Mouse (Mus musculus) monocyte, adult 5-6 weeks (primary cell): ENCODE measurements around the gene Gm42742. TPM values are rescaled to one million over a fixed set of nuclear protein-coding genes. Genes with fewer than 3 reads are reported as not detected.

Experiments used
- ATAC-seq: fragments of 153-309, 156-312 bp; replicated peaks from 2 replicates; pipeline ENCODE4 v1.8.0; 2017; ENCODE audit warnings: mild to moderate bottlenecking; ENCODE audit not compliant: low TSS enrichment, insufficient number of reproducible peaks, severe bottlenecking, poor library complexity, low FRiP score
- total RNA-seq: library from RNA; stranded (forward); fragments of 200-1000, 200-491, 200-594 nt; gene quantifications from 3 replicates; pipeline ENCODE4 v1.2.3, GENCODE M21; 2017

Gene Gm42742
- total RNA-seq, 1 experiment from 2014 or later, result 36.3 TPM

- no peak for ATAC-seq
Observed at GRCm38 (mm10) chr7:127021563-127022527, 948 bp upstream of the Gm42742 start.

GRCm38 (mm10) chr7:127020491-127020890 lies 406 bp downstream of the Gm42742 start:
- no peak for ATAC-seq

GRCm38 (mm10) chr7:127020031-127020430 lies 866 bp downstream of the Gm42742 start:
- no peak for ATAC-seq

- no peak for ATAC-seq
Observed at GRCm38 (mm10) chr7:127019306-127019960, 1.5 kb downstream of the Gm42742 start.

- ATAC-seq, result no peak
Observed at GRCm38 (mm10) chr7:127018416-127019305, 2.2 kb downstream of the Gm42742 start.

- ATAC-seq, result no peak
Observed at GRCm38 (mm10) chr7:127017950-127018345, 2.9 kb downstream of the Gm42742 start.

GRCm38 (mm10) chr7:127016971-127017949 lies 3.6 kb downstream of the Gm42742 start, which contains the start of gene Pagr1a:
TSS of gene Pagr1a (minus strand) at chr7:127017352.
- peak; percentile 79 for ATAC-seq

- ATAC-seq, result peak; percentile 29
Observed at GRCm38 (mm10) chr7:127016486-127016938, 4.4 kb downstream of the Gm42742 start.

GRCm38 (mm10) chr7:127016481-127016485 lies 4.6 kb downstream of the Gm42742 start, which contains the start of gene Pagr1b:
TSS of gene Pagr1b (minus strand) at chr7:127016484.
- ATAC-seq, result no peak

GRCm38 (mm10) chr7:127016081-127016480 lies 4.8 kb downstream of the Gm42742 start:
- ATAC-seq, result peak; percentile 43

- ATAC-seq, result no peak
Observed at GRCm38 (mm10) chr7:127014993-127015392, 5.9 kb downstream of the Gm42742 start.

GRCm38 (mm10) chr7:127014320-127014719 lies 6.6 kb downstream of the Gm42742 start, which contains the start of gene Mvp:
TSS of gene Mvp (minus strand) at chr7:127014621.
- peak; percentile 42 for ATAC-seq

GRCm38 (mm10) chr7:127013385-127013784 lies 7.5 kb downstream of the Gm42742 start:
- ATAC-seq, result no peak

GRCm38 (mm10) chr7:127012845-127013244 lies 8.1 kb downstream of the Gm42742 start:
- no peak for ATAC-seq

- ATAC-seq, result no peak
Observed at GRCm38 (mm10) chr7:127012374-127012773, 8.5 kb downstream of the Gm42742 start.

GRCm38 (mm10) chr7:127011717-127012116 lies 9.2 kb downstream of the Gm42742 start:
- ATAC-seq, result no peak

GRCm38 (mm10) chr7:127011051-127011450 lies 9.8 kb downstream of the Gm42742 start:
- ATAC-seq, result no peak
